Mouse (Mus musculus): Measurements from ENCODE around the gene Ppp1r18. TPM values are rescaled to one million over a fixed set of nuclear protein-coding genes. Genes with fewer than 3 reads are reported as not detected.
A peak's percentile ranks its signal among the peaks of the same experiment; 100 is the strongest.
"Not testable (repeated sequence)": the region's sequence is repeated elsewhere in the genome, so short reads cannot be mapped to it uniquely, and the experiment has no call there.

Ppp1r18 gene
- total RNA-seq, 1 experiment, result 29.9 TPM

- H3K36me3 ChIP-seq (ENCODE audit: control insufficient read depth, insufficient read depth, low read length, poor library complexity, severe bottlenecking), result peaks cover 32% of the 10 kb centered on the region
- peak overlapping the region; percentile 62 to 96 for H3K4me3 ChIP-seq (ENCODE audit: insufficient read depth in 1 of 2, low read depth in 1 of 2, low read length in 2 of 2, poor library complexity in 1 of 2, severe bottlenecking in 1 of 2)
- H3K9me3 ChIP-seq (ENCODE audit: control insufficient read depth, insufficient read depth, low read depth, low read length), result no peaks in the 10 kb centered on the region
- in situ Hi-C loops (cut with MboI; ENCODE audit: low sequenced_read_pairs in 2 of 2, unreplicated experiment in 2 of 2), result no loop called here
- H3K4me1 ChIP-seq (ENCODE audit: control insufficient read depth in 2 of 2, insufficient read depth in 2 of 2, low read length in 2 of 2, poor library complexity in 1 of 2), result peaks cover 8 to 13% of the 10 kb centered on the region in 2 experiments
- TF ChIP-seq ZNF384 (IDR thresholded peaks at IDR 0.05; ENCODE audit: low read depth, low read length) (no peak), MAFK (IDR thresholded peaks at IDR 0.05; ENCODE audit: insufficient read depth, low read depth, low read length) (peak; percentile 66; the same call in 1 of the 2 replicates)
- peak overlapping the region; percentile 58; the same call in 1 of the 2 replicates for H3K9ac ChIP-seq (ENCODE audit: insufficient read depth, low read depth, low read length, poor library complexity, severe bottlenecking)
- DNase-seq (ENCODE audit: low read depth, low spot score), result no peak
- H3K27ac ChIP-seq (ENCODE audit: insufficient read depth, low read depth, low read length, poor library complexity, severe bottlenecking), result peak overlapping the region; percentile 64; the same call in 1 of the 2 replicates
Measured at GRCm38 (mm10) chr17:35838570-35838969, 26.8 kb upstream of the Ppp1r18 start.

GRCm38 (mm10) chr17:35839002-35839401 is 26.4 kb upstream of the Ppp1r18 start:
- Histone ChIP-seq H3K4me1 (ENCODE audit: control insufficient read depth in 2 of 2, insufficient read depth in 2 of 2, low read length in 2 of 2, poor library complexity in 1 of 2) (peaks cover 8 to 13% of the 10 kb centered on the region in 2 experiments), H3K9ac (ENCODE audit: insufficient read depth, low read depth, low read length, poor library complexity, severe bottlenecking) (peak overlapping the region; percentile 58; the same call in 1 of the 2 replicates), H3K4me3 (ENCODE audit: insufficient read depth in 1 of 2, low read depth in 1 of 2, low read length in 2 of 2, poor library complexity in 1 of 2, severe bottlenecking in 1 of 2) (peak overlapping the region; percentile 62 to 96; a peak in 2 of 4 replicates), H3K36me3 (ENCODE audit: control insufficient read depth, insufficient read depth, low read length, poor library complexity, severe bottlenecking) (peaks cover 28% of the 10 kb centered on the region)
- in situ Hi-C loops (cut with MboI; ENCODE audit: low sequenced_read_pairs in 2 of 2, unreplicated experiment in 2 of 2); H3K9me3 ChIP-seq (ENCODE audit: control insufficient read depth, insufficient read depth, low read depth, low read length); H3K27ac ChIP-seq (ENCODE audit: insufficient read depth, low read depth, low read length, poor library complexity, severe bottlenecking); DNase-seq (ENCODE audit: low read depth, low spot score): not testable (repeated sequence)

GRCm38 (mm10) chr17:35840561-35840960 is 24.8 kb upstream of the Ppp1r18 start:
- Histone ChIP-seq H3K27ac (ENCODE audit: insufficient read depth, low read depth, low read length, poor library complexity, severe bottlenecking) (peak overlapping the region; percentile 34; the same call in 1 of the 2 replicates), H3K9ac (ENCODE audit: insufficient read depth, low read depth, low read length, poor library complexity, severe bottlenecking) (no peak overlapping the region; the same call in 1 of the 2 replicates)

GRCm38 (mm10) chr17:35841076-35841950 is 24.1 kb upstream of the Ppp1r18 start, which contains the start of gene Mdc1:
Gene Mdc1 (plus strand): TSS chr17:35841515.
- DNase-seq (ENCODE audit: low read depth, low spot score), result peak; percentile 100
- in situ Hi-C loops (cut with MboI; ENCODE audit: low sequenced_read_pairs in 2 of 2, unreplicated experiment in 2 of 2), result no loop called here
- TF ChIP-seq MAFK (IDR thresholded peaks at IDR 0.05; ENCODE audit: insufficient read depth, low read depth, low read length), result peak; percentile 78
- peak; percentile 62; the same call in 1 of the 2 replicates for TF ChIP-seq CHD2 (IDR thresholded peaks at IDR 0.05; ENCODE audit: low read depth, low read length)
- TF ChIP-seq HCFC1 (IDR thresholded peaks at IDR 0.05; ENCODE audit: borderline replicate concordance, insufficient read depth, low read length), result peak; percentile 73
- TF ChIP-seq ZC3H11A (IDR thresholded peaks at IDR 0.05; ENCODE audit: borderline replicate concordance, low read depth, low read length), result no peak
- peak; percentile 90 for TF ChIP-seq ZNF384 (IDR thresholded peaks at IDR 0.05; ENCODE audit: low read depth, low read length)
- Histone ChIP-seq H3K9ac (ENCODE audit: insufficient read depth, low read depth, low read length, poor library complexity, severe bottlenecking) (peak within 1 kb of the TSS; percentile 84), H3K4me1 (ENCODE audit: control insufficient read depth in 2 of 2, insufficient read depth in 2 of 2, low read length in 2 of 2, poor library complexity in 1 of 2) (peaks cover 0 to 13% of the 10 kb centered on the region in 2 experiments; a peak in 3 of 4 replicates), H3K9me3 (ENCODE audit: control insufficient read depth, insufficient read depth, low read depth, low read length) (no peaks in the 10 kb centered on the region), H3K4me3 (ENCODE audit: insufficient read depth in 1 of 2, low read depth in 1 of 2, low read length in 2 of 2, poor library complexity in 1 of 2, severe bottlenecking in 1 of 2) (peak within 1 kb of the TSS; percentile 76 to 77), H3K27ac (ENCODE audit: insufficient read depth, low read depth, low read length, poor library complexity, severe bottlenecking) (peak within 1 kb of the TSS; percentile 77), H3K36me3 (ENCODE audit: control insufficient read depth, insufficient read depth, low read length, poor library complexity, severe bottlenecking) (peaks cover 15% of the 10 kb centered on the region)

More at GRCm38 (mm10) chr17:35840561-35840960, 24.8 kb upstream of the Ppp1r18 start:
- no peaks in the 10 kb centered on the region for H3K9me3 ChIP-seq (ENCODE audit: control insufficient read depth, insufficient read depth, low read depth, low read length)
- peak overlapping the region; percentile 54 to 63; a peak in 3 of 4 replicates for H3K4me3 ChIP-seq (ENCODE audit: insufficient read depth in 1 of 2, low read depth in 1 of 2, low read length in 2 of 2, poor library complexity in 1 of 2, severe bottlenecking in 1 of 2)
- DNase-seq (ENCODE audit: low read depth, low spot score), result no peak
- H3K36me3 ChIP-seq (ENCODE audit: control insufficient read depth, insufficient read depth, low read length, poor library complexity, severe bottlenecking), result peaks cover 18% of the 10 kb centered on the region
- peaks cover under 1 to 13% of the 10 kb centered on the region in 2 experiments for H3K4me1 ChIP-seq (ENCODE audit: control insufficient read depth in 2 of 2, insufficient read depth in 2 of 2, low read length in 2 of 2, poor library complexity in 1 of 2)
- TF ChIP-seq CHD2 (IDR thresholded peaks at IDR 0.05; ENCODE audit: low read depth, low read length) (no peak), ZNF384 (IDR thresholded peaks at IDR 0.05; ENCODE audit: low read depth, low read length) (no peak), HCFC1 (IDR thresholded peaks at IDR 0.05; ENCODE audit: borderline replicate concordance, insufficient read depth, low read length) (no peak)
- in situ Hi-C loops (cut with MboI; ENCODE audit: low sequenced_read_pairs in 2 of 2, unreplicated experiment in 2 of 2), result no loop called here

All from ES-E14 (cell line).